17 mouse cellular contexts compared by ENCODE assay signal in the genomic region with DNA sequence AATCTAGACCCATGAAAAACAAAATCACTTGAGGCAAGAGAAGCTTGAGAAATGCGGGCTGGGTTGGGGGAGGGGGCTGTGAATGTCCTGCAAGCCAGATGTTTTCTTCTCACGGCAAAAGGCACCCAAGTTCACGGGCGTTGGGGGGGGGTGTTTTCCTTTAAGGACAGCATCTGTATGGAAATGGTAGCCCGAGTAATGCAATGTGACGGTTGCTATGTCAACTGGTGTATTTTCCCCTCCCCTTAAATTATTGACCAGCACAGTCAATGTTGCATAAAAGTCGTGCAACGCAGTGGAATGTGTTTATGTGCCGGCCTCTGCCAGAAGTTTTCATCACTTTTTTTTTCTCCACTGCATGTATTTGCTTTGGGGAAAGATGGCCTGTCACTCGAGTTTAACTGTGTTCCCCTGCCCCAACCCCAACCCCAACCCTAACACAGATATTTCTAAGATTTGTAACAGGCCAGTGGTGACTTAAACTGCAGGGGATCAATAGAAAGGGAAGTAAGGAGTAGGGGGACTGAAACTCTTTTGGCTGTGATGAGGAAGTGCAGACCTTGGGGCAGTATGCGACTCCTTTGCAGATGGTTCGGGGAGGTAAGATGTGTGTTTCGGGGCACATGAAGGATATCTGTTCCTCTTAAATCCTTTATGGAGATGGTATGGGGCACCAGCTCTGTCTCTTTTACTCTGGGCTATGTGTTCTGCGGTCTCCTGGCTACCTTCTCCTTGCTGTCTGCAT. TPM values are rescaled to one million over a fixed set of nuclear protein-coding genes. Genes with fewer than 3 reads are reported as not detected.
DNase-seq lines count a peak whose midpoint lies in the region; ATAC-seq and TF ChIP-seq lines count a peak whose summit lies in the region.
"Had no signal": no experiment of that assay in that cellular context is flagged by ENCODE, and none has a peak within 500 bp of the region (broad histone marks: within the 10 kb centered on the region; RNA-seq: fewer than 3 reads in every experiment).

No protein-coding gene starts in this region.

- WGBS in lung, embryonic 14.5 days: 50% methylated on average over 14 of the region's 14 CpGs
- WGBS in lung, adult 2 months: 62% methylated on average over 14 of the region's 14 CpGs
- WGBS in embryonic facial prominence, embryonic 15.5 days: 36% methylated on average over 14 of the region's 14 CpGs

- no peak for TF ChIP-seq CTCF in lung, embryonic 14.5 days (IDR thresholded peaks at IDR 0.05; ENCODE audit: low read depth)
- no peak for TF ChIP-seq CTCF in lung, adult 2 months (IDR thresholded peaks at IDR 0.05; ENCODE audit: insufficient read depth, low read length)

- no peaks in the 10 kb centered on the region for H3K27me3 ChIP-seq in lung, embryonic 14.5 days (ENCODE audit: insufficient read depth, low read length)
- H3K27me3 ChIP-seq in embryonic facial prominence, embryonic 15.5 days: no peaks in the 10 kb centered on the region
- H3K27me3 ChIP-seq: midbrain, embryonic 13.5 days had no signal

- peaks cover 6% of the 10 kb centered on the region; the same call in 1 of the 2 replicates for H3K4me1 ChIP-seq in lung, embryonic 14.5 days (ENCODE audit: insufficient read depth)
- no peaks in the 10 kb centered on the region for H3K4me1 ChIP-seq in lung, adult 2 months (ENCODE audit: control insufficient read depth, insufficient read depth, low read length)
- H3K4me1 ChIP-seq in embryonic facial prominence, embryonic 15.5 days: peaks cover 24% of the 10 kb centered on the region
- H3K4me1 ChIP-seq: midbrain, embryonic 13.5 days; neural tube, embryonic 13.5 days had no signal

- TF ChIP-seq POLR2A in lung, adult 2 months (IDR thresholded peaks at IDR 0.05; ENCODE audit: borderline replicate concordance, extremely low read depth, low read depth, low read length): no peak

- no peaks in the 10 kb centered on the region for H3K36me3 ChIP-seq in lung, embryonic 14.5 days (ENCODE audit: insufficient read depth)
- no peaks in the 10 kb centered on the region for H3K36me3 ChIP-seq in embryonic facial prominence, embryonic 15.5 days
- H3K36me3 ChIP-seq: heart, embryonic 12.5 days; midbrain, embryonic 13.5 days; neural tube, embryonic 13.5 days had no signal

- no peak overlapping the region for H3K4me2 ChIP-seq in lung, embryonic 14.5 days
- H3K4me2 ChIP-seq in embryonic facial prominence, embryonic 15.5 days (replicated peaks): no peak overlapping the region
- H3K4me2 ChIP-seq: heart, embryonic 12.5 days; midbrain, embryonic 13.5 days; neural tube, embryonic 13.5 days had no signal

- no peak overlapping the region for H3K27ac ChIP-seq in lung, embryonic 14.5 days (ENCODE audit: low read depth)
- no peak overlapping the region for H3K27ac ChIP-seq in embryonic facial prominence, embryonic 15.5 days (replicated peaks)
- H3K27ac ChIP-seq: midbrain, embryonic 13.5 days; neural tube, embryonic 13.5 days had no signal

- H3K9me3 ChIP-seq in lung, embryonic 14.5 days (ENCODE audit: low read depth, low read length): no peaks in the 10 kb centered on the region
- H3K9me3 ChIP-seq in embryonic facial prominence, embryonic 15.5 days (replicated peaks): no peaks in the 10 kb centered on the region
- H3K9me3 ChIP-seq: heart, embryonic 12.5 days; midbrain, embryonic 13.5 days; neural tube, embryonic 13.5 days had no signal

- peak; percentile 48 for DNase-seq in lung, embryonic 14.5 days
- no peak for DNase-seq in lung, adult 2 months
- peak; percentile 38 for DNase-seq in adipocyte (ENCODE audit: low spot score)
- DNase-seq in ovary, adult 18-20 months (ENCODE audit: low spot score): no peak
- DNase-seq: cerebellum, adult 11 months; gastrocnemius, postnatal 14 days; heart, postnatal 4 days; kidney, adult 9 months had no signal

- no peak for ATAC-seq in lung, embryonic 14.5 days (ENCODE audit: insufficient read depth)
- ATAC-seq in embryonic facial prominence, embryonic 15.5 days (ENCODE audit: insufficient number of reproducible peaks, low FRiP score, low TSS enrichment, low read depth): peak; percentile 55
- ATAC-seq in megakaryocyte, adult 5-6 weeks (ENCODE audit: poor library complexity, severe bottlenecking): peak; percentile 54; the same call in 1 of the 2 replicates
- ATAC-seq in erythroblast, adult 5-6 weeks (replicated peaks; ENCODE audit: low FRiP score, poor library complexity, severe bottlenecking): no peak
- ATAC-seq: activated CD4-positive, CD25-positive, alpha-beta regulatory T cell, adult 4 months; CD4-positive, CD25-positive, alpha-beta regulatory T cell, adult 4 months; forebrain, embryonic 16.5 days; midbrain, embryonic 13.5 days had no signal

- no peak overlapping the region for H3K4me3 ChIP-seq in lung, embryonic 14.5 days (ENCODE audit: low read depth, low read length)
- no peak overlapping the region for H3K4me3 ChIP-seq in lung, adult 2 months (replicated peaks; ENCODE audit: extremely low read depth, low read depth, low read length)
- no peak overlapping the region for H3K4me3 ChIP-seq in embryonic facial prominence, embryonic 15.5 days (replicated peaks)
- H3K4me3 ChIP-seq: heart, embryonic 12.5 days; midbrain, embryonic 13.5 days; neural tube, embryonic 13.5 days had no signal

- no peak overlapping the region for H3K9ac ChIP-seq in lung, embryonic 14.5 days
- no peak overlapping the region for H3K9ac ChIP-seq in embryonic facial prominence, embryonic 15.5 days
- H3K9ac ChIP-seq: heart, embryonic 12.5 days; midbrain, embryonic 13.5 days; neural tube, embryonic 13.5 days had no signal

RNA-seq across cellular contexts. Expression of gene Fam169b, which starts 39.6 kb away (rescaled TPM):
- polyA plus RNA-seq in lung, embryonic 14.5 days (2014; fragmentation: Nextera tagmentation; extraction: Ambion mirVana): 0.54 and 1.5 TPM in 2 replicates
- polyA plus RNA-seq in lung, adult 2 months (2012; rRNA removed): 2.0 and 3.7 TPM in 2 replicates
- 3.7 and 3.8 TPM in 2 replicates for polyA plus RNA-seq in embryonic facial prominence, embryonic 15.5 days (2015; fragmentation: Nextera tagmentation; extraction: Ambion mirVana)
- 0.18 and 0.98 TPM in 2 replicates for total RNA-seq in megakaryocyte, adult 5-6 weeks (2015)
- total RNA-seq in megakaryocyte, adult 5-6 weeks (2017): 0.04 and 0.61 TPM in 2 replicates
- total RNA-seq in erythroblast, adult 5-6 weeks (2015; ENCODE audit: low replicate concordance): not detected in 2 replicates
- total RNA-seq in erythroblast, adult 5-6 weeks (2017; ENCODE audit: low replicate concordance): 0.60 TPM in 1 of 2 replicates, not detected in the other
- polyA plus RNA-seq: forebrain, embryonic 16.5 days; midbrain, embryonic 13.5 days had no signal

RNA-seq across cellular contexts. Expression of gene Pgpep1l, which starts 49.2 kb away (rescaled TPM):
- not detected in 2 replicates for polyA plus RNA-seq in lung, embryonic 14.5 days (2014; fragmentation: Nextera tagmentation; extraction: Ambion mirVana)
- polyA plus RNA-seq in lung, adult 2 months (2012; rRNA removed): 0.37 and 1.5 TPM in 2 replicates
- not detected in 2 replicates for polyA plus RNA-seq in embryonic facial prominence, embryonic 15.5 days (2015; fragmentation: Nextera tagmentation; extraction: Ambion mirVana)
- not detected in 2 replicates for total RNA-seq in megakaryocyte, adult 5-6 weeks (2015)
- total RNA-seq in megakaryocyte, adult 5-6 weeks (2017): not detected in 2 replicates
- not detected in 2 replicates for total RNA-seq in erythroblast, adult 5-6 weeks (2015; ENCODE audit: low replicate concordance)
- total RNA-seq in erythroblast, adult 5-6 weeks (2017; ENCODE audit: low replicate concordance): not detected in 2 replicates
- total RNA-seq: heart, postnatal 4 days had no signal
- polyA plus RNA-seq: forebrain, embryonic 16.5 days; heart, embryonic 12.5 days; midbrain, embryonic 13.5 days; neural tube, embryonic 13.5 days had no signal

Comparison
In these comparisons a context has a peak if more than half of its experiments do, and no peak if none do; other contexts are left out.
1. DNase-seq: peak in lung, embryonic 14.5 days (single experiment) and adipocyte (single experiment); none in lung, adult 2 months (single experiment) and ovary, adult 18-20 months (single experiment).
2. ATAC-seq: peak in embryonic facial prominence, embryonic 15.5 days (single experiment) and megakaryocyte, adult 5-6 weeks (single experiment); none in lung, embryonic 14.5 days (single experiment) and erythroblast, adult 5-6 weeks (single experiment).